Mouse (Mus musculus): ENCODE results near the gene Ccdc169.

- no peak for TF ChIP-seq POLR2A (IDR thresholded peaks at IDR 0.05; ENCODE audit: control insufficient read depth in 1 of 2, insufficient read depth in 1 of 2, low read depth in 1 of 2, low read length in 2 of 2, poor library complexity in 1 of 2)
- no peak for TF ChIP-seq CTCF (IDR thresholded peaks at IDR 0.05 in 2 of 3, conservative IDR thresholded peaks at IDR 0.05 in 1 of 3; ENCODE audit: control insufficient read depth in 1 of 3, insufficient read depth in 1 of 3, low read depth in 2 of 3, low read length in 3 of 3, poor library complexity in 1 of 3, severe bottlenecking in 1 of 3)
- TF ChIP-seq ZC3H11A (IDR thresholded peaks at IDR 0.05; ENCODE audit: low read depth, low read length) = no peak
- no peak for TF ChIP-seq USF2 (IDR thresholded peaks at IDR 0.05; ENCODE audit: borderline replicate concordance in 1 of 2, insufficient read depth in 1 of 2, low read depth in 1 of 2, low read length in 2 of 2)
Observed at GRCm38 (mm10) chr3:55109097-55109496, 28.0 kb upstream of the Ccdc169 start.

Data from MEL (cell line).